Mouse (Mus musculus) heart, adult 2 months (tissue): ENCODE results near the gene Layn. TPM values are rescaled to one million over a fixed set of nuclear protein-coding genes. Genes with fewer than 3 reads are reported as not detected.

Experiments used
- DNase-seq, 2 experiments: peaks; one replicate each; pipeline ENCODE4 v3.0.0; 2021
- H3K27ac ChIP-seq: fragments of 200-600 bp; 2 replicates; pipeline ENCODE4 v1.8.1; 2022
- H3K27me3 ChIP-seq: fragments of 200-500 bp; 2 replicates; pipeline ENCODE4 v1.6.1; 2012; ENCODE audit warnings: mild to moderate bottlenecking, low read length, inconsistent platforms, mixed read lengths; ENCODE audit not compliant: control insufficient read depth, insufficient read depth
- H3K36me3 ChIP-seq: fragments of 200-500 bp; 2 replicates; pipeline ENCODE4 v1.6.1; 2012; ENCODE audit warnings: low read length, inconsistent platforms; ENCODE audit not compliant: control insufficient read depth, insufficient read depth
- H3K4me1 ChIP-seq: fragments of 200-500 bp; 2 replicates; pipeline ENCODE4 v1.6.1; 2011; ENCODE audit warnings: low read length; ENCODE audit not compliant: control insufficient read depth, insufficient read depth
- H3K4me3 ChIP-seq: fragments of 200-600 bp; 2 replicates; pipeline ENCODE4 v1.8.1; 2022
- H3K79me2 ChIP-seq: fragments of 200-500 bp; replicated peaks from 2 replicates; pipeline ENCODE4 v1.6.1; 2012; ENCODE audit warnings: mild to moderate bottlenecking, inconsistent platforms, low read length, moderate library complexity, mixed read lengths; ENCODE audit not compliant: control insufficient read depth, insufficient read depth
- H3K9ac ChIP-seq: fragments of 200-500 bp; 2 replicates; pipeline ENCODE4 v1.6.1; 2012; ENCODE audit warnings: low read depth, mild to moderate bottlenecking, control low read depth, inconsistent platforms, low read length, mixed read lengths
- CTCF ChIP-seq: fragments of 200-600 bp; IDR thresholded peaks from 2 replicates; pipeline ENCODE4 v1.8.1; 2022; ENCODE audit warnings: antibody characterized with exemption, mild to moderate bottlenecking, moderate library complexity
- EP300 ChIP-seq: fragments of 200-500 bp; IDR thresholded peaks from 2 replicates; pipeline ENCODE4 v1.6.1; 2011; ENCODE audit warnings: low read depth, low read length, control low read depth; ENCODE audit not compliant: insufficient read depth
- POLR2A ChIP-seq: fragments of 200-500 bp; IDR thresholded peaks from 2 replicates; pipeline ENCODE4 v1.6.1; 2011; ENCODE audit warnings: mild to moderate bottlenecking, low read depth, low read length, control low read depth; ENCODE audit not compliant: insufficient read depth
- WGBS: fragments of 180-500 bp; shearing (Covaris S2); methylation state at CpG from one replicate; pipeline ENCODE4 v1.1.7; 2018; 5-methylcytosine and 5-hydroxymethylcytosine counted together
- intact Hi-C: fragments of 180-260 bp; cut with DNase I; formaldehyde crosslinking; loops from one replicate; pipeline ENCODE4 v1.15.1; 2025
- long read RNA-seq: library from polyadenylated mRNA; stranded (forward); transcript quantifications from one replicate; pipeline ENCODE4 v2.0.0, GENCODE M21; 2021
- polyA plus RNA-seq: library from polyadenylated mRNA; depleted of rRNA; stranded (reverse); fragments of >200 nt; gene quantifications from 2 replicates; pipeline ENCODE4 v1.2.3, GENCODE M21; 2012; rRNA removed
- total RNA-seq, 2 experiments: library from RNA; stranded (reverse); gene quantifications; 2 replicates each; pipeline ENCODE4 v1.2.3; 2021

Layn gene
- total RNA-seq (1 to 10 TPM; 7.6 to 7.7 TPM), polyA plus RNA-seq (3.0 and 3.1 TPM in 2 replicates)
- long read RNA-seq, partial matches to known transcripts = 0 of 3 reads
- long read RNA-seq, other reads (novel, unspliced or antisense) = 3 of 3 reads

DNA sequence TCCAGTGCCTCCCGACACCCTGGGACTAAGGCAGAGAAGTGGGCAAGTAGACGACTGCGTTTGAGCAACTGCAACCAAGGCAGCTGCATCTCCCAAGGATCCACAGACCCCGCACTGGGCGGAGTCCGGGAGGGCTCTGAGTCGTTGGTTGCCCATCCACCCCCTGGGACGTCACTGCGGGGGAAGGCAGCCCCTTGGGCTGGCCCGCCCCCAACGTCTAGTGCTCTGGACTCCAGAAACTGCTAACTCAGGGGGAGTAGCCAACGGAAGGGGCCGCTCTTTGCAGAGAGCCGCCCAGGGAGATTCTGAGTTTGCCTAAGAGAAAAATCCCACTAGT, at the start of gene Layn:
Gene Layn (minus strand): TSS at position 116 of the 337 bp plus-strand sequence.
- WGBS = 2% methylated on average over 14 of the region's 14 CpGs

DNA sequence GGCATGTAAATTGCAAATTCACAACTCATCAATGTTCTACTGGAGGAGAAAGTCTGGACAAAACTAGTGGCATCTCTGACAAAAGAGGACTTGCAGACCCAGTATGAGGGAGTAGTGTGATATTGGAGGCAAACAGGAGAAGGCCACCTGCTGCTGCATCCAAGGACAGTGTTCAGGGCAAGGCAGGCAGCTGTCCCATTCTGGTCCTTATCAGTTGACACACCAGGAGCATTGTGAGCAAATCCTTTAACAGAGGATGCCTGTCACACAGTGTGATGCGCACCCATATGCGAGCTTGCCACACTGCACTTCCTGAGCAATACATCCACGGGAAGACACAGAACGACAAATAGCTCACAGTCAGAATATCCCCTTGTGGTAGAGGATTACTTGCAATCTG, 37.9 kb upstream of the Layn start:
- H3K36me3 ChIP-seq = no peaks in the 10 kb centered on the region
- no peaks in the 10 kb centered on the region for H3K27me3 ChIP-seq
- no peak overlapping the region for H3K4me3 ChIP-seq
- H3K4me1 ChIP-seq = no peaks in the 10 kb centered on the region
- no peak overlapping the region for H3K27ac ChIP-seq
- 49% methylated on average over 4 of the region's 4 CpGs for WGBS
- no peak overlapping the region for H3K9ac ChIP-seq
- H3K79me2 ChIP-seq = no peaks in the 10 kb centered on the region
- TF ChIP-seq POLR2A (no peak), EP300 (no peak), CTCF (no peak)
- DNase-seq = no peak
- intact Hi-C loops = no loop called here

More for the DNA sequence above, at the start of gene Layn:
- peak within 1 kb of the TSS; percentile 71 for H3K27ac ChIP-seq
- H3K36me3 ChIP-seq = no peaks in the 10 kb centered on the region
- H3K4me3 ChIP-seq = peak within 1 kb of the TSS; percentile 45
- TF ChIP-seq POLR2A (peak; percentile 89), CTCF (peak; percentile 35), EP300 (no peak)
- peak; percentile 89 to 91 for DNase-seq
- H3K4me1 ChIP-seq = peaks cover 5% of the 10 kb centered on the region
- intact Hi-C loops = no loop called here
- H3K9ac ChIP-seq = peak within 1 kb of the TSS; percentile 67
- H3K79me2 ChIP-seq = no peaks in the 10 kb centered on the region
- H3K27me3 ChIP-seq = no peaks in the 10 kb centered on the region

DNA sequence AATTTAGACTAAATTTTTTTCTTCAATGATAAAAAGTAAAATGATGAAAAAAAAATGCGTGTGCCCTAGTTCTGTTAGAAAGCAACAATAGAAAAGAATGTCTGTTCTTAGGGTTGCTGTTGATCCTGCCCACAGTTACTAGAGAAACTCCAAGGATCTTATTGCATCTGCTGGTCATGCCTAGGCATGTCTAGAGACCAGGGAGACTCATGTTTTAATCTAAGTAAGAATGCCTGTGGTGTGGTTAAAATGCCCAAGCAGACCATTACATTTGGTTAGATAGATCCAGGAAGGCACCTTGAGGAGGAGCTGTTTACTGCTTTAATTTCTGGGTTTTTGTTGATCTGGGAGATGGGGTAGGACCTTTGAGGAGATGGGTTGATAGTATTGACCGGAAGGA, 28.9 kb upstream of the Layn start:
- DNase-seq = no peak
- no peaks in the 10 kb centered on the region; the same call in 1 of the 2 replicates for H3K36me3 ChIP-seq
- peaks cover 2% of the 10 kb centered on the region for H3K27me3 ChIP-seq
- intact Hi-C loops = no loop called here
- no peaks in the 10 kb centered on the region for H3K4me1 ChIP-seq
- no peaks in the 10 kb centered on the region for H3K79me2 ChIP-seq
- H3K27ac ChIP-seq = no peak overlapping the region
- TF ChIP-seq POLR2A = no peak
- no peak for TF ChIP-seq EP300
- no peak for TF ChIP-seq CTCF
- H3K9ac ChIP-seq = no peak overlapping the region
- no peak overlapping the region for H3K4me3 ChIP-seq
- 64% methylated on average over 2 of the region's 2 CpGs for WGBS

DNA sequence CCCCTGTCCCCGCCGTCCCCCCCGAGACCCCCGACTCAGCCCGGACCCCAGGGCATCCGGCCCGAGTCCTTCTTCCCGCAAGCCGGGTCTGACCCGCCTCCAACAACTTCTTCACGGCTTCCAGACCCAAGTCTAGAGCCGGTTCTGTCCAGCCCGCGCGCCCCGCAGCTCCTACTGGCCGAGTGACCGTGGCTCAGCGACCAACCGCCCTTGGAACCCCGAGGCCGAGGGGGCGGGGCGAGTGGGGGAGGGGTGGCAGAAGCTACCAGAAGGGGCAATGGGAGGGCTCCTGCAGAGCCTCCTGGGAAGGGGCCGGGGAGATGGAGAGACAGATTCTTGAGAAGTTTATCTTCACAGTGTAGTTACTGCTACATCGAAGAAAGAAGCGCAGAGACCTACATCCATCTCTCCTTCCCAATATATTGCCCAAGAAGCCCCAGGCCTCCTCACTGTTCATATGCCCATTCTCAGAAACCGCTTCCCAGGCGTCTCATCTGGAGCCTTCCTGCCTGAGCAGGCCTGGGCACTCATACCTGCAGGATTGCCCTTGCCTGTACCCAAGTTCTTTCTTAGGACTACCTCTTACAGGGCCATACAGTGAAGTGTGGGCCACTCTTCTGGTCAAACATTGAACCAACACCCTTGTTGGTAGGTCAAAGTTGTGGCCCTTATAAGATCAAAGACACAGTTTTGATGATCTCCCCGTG, 27.1 kb upstream of the Layn start:
- no peak for TF ChIP-seq EP300
- no peak for TF ChIP-seq CTCF
- no peak for TF ChIP-seq POLR2A
- intact Hi-C loops = no loop called here
- Histone ChIP-seq H3K79me2 (no peaks in the 10 kb centered on the region), H3K4me3 (peak overlapping the region; percentile 55), H3K4me1 (no peaks in the 10 kb centered on the region), H3K27me3 (peaks cover 2% of the 10 kb centered on the region), H3K27ac (no peak overlapping the region; the same call in 1 of the 2 replicates), H3K36me3 (no peaks in the 10 kb centered on the region; the same call in 1 of the 2 replicates), H3K9ac (peak overlapping the region; percentile 9)
- WGBS = 17% methylated on average over 30 of the region's 30 CpGs
- DNase-seq = peak; percentile 7 to 29

DNA sequence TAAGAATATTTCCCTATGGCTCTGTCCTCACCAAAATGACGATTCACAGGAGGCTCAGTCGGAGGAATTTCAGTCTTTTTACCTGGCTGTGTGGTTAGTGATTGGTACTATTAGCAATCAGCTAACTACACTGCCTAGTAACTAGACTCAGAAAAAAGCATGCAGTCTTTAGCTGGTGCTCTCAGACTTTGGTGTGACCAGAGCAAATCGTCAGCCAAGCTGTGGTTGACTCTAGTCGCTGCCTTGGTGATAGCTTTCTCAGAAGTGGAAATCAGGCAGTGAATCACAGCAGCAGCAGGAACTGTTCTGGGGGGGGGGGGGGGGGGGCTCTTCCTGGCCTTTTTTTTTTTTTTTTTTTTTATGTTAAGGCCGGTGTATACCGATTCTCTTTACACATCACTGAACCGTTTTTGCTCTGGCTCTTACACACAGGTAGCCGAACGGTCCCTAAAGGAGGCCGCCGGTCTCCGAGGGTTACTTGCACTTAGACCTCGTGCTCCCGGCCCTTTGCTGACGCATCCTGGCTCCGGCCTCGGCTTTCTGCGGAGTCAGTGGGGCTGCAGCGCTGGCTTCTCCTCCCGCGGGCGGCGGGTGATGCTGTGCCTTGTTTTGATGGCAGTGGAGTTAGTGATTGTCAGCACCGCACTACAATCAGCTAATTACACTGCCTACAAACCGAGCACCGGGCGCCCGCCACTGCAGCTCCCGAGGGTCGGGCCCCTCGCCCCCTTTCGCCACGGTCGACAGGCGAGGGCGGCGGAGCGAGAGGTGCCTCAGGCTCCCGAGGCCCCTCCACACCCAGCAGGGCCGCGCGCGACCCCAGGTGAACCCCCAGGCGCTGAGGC, 26.3 kb upstream of the Layn start:
- H3K9ac ChIP-seq = peak overlapping the region; percentile 9
- WGBS = 4% methylated on average over 44 of the region's 44 CpGs
- intact Hi-C loops = no loop called here
- no peaks in the 10 kb centered on the region for H3K4me1 ChIP-seq
- H3K36me3 ChIP-seq = no peaks in the 10 kb centered on the region; the same call in 1 of the 2 replicates
- H3K27me3 ChIP-seq = peaks cover 2% of the 10 kb centered on the region
- TF ChIP-seq POLR2A (no peak), EP300 (no peak), CTCF (no peak)
- no peaks in the 10 kb centered on the region for H3K79me2 ChIP-seq
- DNase-seq = peak; percentile 41 to 54
- H3K27ac ChIP-seq = no peak overlapping the region; the same call in 1 of the 2 replicates
- peak overlapping the region; percentile 55 for H3K4me3 ChIP-seq
